Mouse (Mus musculus) heart, adult 18-20 months (tissue): ENCODE data around the gene Cops4. TPM values are rescaled to one million over a fixed set of nuclear protein-coding genes. Genes with fewer than 3 reads are reported as not detected.

Experiments used
- DNase-seq, 2 experiments: peaks; one replicate each; pipeline ENCODE4 v3.0.0; 2021 to 2022; ENCODE audit warnings: mixed read lengths in 1 of 2
- total RNA-seq, 2 experiments: library from RNA; stranded (reverse); gene quantifications; 2 replicates each; pipeline ENCODE4 v1.2.3; 2021

The Cops4 gene
- total RNA-seq, 2 experiments from 2014 or later = 89.2 to 93.2 TPM

DNA sequence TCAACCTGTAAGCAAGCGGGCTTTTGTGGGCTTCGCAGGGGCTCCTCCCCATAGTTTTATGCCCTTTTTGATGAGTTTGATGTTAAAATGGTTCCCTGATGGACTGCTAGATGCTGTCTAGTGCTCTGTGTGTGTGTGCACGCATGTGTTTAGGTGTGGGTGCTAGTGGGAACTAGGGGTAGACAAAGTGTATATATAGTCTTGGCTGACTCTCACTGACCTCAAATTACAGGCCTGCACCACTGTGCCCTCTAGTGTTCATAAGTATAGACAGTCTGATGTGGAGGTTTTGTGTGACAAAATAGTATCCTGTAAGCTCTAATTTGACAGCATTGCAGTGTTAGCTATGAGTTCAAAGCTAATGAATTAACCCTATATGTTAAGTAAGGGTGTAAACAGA is 18.5 kb downstream of the Cops4 start:
- DNase-seq = peak; percentile 33 to 55

DNA sequence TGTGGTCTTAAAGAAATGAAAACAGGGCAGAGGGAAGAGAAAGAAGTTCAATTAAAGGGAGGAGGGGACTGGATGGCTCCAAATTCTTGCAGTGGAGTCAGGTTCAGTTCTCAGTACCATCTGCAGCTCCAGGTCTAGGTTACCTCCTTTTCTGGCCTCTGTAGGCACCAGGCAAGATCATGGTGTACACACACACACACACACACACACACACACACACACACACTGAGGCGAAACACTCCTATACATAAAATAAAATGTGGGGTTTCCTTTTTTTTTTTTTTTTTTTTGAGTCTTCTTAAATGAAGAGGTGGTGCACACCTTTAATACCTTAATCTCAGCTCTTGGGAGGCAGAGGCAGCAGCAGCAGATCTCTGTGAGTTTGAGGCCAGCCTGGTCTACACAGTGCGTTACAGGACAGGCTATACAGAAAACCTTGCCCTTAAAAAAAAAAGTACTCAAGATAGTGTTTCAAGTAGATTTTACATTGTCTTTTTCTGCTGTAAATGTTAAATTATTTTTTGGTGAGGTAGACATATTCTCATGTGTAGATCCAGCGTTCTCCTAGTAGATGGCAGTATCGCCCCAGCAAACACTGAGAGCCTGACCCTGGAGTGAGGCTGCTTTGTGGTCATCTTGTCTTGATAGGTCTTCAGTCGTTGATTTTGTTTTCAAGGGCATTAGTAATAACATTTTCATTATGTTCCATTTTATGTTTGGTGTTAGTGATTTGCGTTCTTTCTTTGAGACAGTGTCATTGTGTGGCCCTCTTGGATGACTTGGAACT is 28.4 kb downstream of the Cops4 start:
- DNase-seq = peak in 1 of 2 experiments; percentile 39

DNA sequence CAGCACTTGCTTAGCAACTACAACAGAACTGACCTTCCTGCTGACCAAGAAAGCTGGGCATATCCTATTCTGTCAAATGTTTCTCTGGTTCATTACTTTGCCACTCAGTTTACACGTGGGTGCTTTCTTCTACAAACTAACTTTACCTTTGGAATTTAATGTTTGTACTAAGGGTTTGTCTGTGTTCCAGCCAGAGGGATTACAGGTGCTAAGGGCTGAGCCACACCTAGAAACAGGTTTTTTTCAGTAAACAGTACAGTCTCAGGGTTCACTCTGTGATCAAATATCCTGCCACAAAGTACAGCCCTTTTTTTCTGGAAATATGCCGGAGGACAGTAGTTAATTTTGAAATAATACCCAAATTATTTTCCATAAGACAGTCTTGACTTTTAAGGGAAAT is 30.1 kb downstream of the Cops4 start:
- DNase-seq = no peak

DNA sequence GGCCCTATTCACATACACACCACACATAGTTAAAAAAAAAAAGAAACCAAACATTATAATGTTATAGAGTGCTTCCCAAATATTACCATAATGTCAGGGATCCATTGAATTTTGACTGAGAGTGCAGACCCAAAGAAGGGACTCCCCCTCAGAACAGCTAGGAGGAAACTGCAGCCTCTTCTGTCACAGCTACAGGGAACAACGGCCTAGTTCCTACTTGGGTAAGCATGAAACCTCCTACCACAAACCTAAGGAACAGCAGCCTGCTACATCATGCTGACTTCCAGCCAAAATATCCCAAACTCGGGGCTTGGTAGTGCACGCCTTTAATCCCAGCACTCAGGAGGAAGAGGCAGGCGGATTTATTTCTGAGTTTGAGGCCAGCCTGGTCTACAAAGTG is 31.2 kb downstream of the Cops4 start:
- DNase-seq = no peak

DNA sequence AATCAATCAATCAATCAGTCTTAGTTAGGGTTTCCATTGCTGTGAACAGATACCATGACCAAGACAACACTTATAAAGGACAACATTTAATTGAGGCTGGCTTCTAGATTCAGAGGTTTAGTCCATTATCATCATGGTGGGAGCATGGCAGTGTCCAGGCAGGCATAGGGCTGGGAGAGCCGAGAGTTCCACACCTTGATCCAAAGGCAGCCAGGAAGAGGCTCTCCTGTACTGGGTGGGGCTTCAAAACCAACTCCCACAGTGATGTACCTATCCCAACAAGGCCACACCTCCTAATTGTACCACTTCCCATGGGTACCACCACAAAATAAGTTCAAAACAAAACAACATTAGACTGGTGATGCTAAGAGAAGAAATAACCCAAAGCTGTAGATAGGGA is 32.0 kb downstream of the Cops4 start:
- DNase-seq = no peak

DNA sequence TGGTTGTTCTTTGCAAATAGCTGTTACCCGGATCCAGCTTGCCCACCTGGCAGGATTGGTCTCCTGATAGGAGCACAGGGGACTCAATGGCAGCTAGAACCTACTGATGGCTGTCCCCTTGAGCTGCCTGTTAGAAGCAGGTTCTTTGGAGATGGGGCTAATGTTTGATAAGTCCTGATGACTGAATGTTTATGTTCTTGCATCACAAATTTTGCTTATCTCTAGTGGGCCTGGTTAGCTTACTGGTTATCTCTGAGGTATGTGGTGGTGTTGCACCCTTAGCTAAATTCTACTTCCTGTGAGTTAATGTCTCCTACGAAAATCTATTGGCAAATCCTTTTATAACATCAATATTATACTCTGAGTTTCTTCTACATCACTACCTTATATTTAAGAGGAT is 33.8 kb downstream of the Cops4 start:
- DNase-seq = no peak

DNA sequence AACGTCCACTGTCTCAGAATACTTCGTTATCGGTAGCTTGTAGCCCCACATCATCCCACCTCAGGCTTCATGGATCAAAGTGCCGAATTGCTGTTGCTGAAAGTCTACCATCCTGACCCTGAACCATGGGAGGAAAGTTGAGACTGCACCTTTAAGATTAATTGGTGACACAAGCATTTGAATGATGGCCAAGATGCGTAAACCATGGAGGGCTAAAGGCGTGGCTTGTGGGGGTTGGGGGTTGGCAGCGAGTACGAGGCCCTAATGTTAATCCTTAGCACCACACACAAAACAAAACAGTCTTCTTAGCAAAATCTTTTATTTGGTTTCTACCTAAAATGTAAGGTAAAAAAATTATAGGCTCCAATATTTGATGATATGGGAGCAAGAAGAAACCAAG is 35.3 kb downstream of the Cops4 start:
- DNase-seq = no peak

DNA sequence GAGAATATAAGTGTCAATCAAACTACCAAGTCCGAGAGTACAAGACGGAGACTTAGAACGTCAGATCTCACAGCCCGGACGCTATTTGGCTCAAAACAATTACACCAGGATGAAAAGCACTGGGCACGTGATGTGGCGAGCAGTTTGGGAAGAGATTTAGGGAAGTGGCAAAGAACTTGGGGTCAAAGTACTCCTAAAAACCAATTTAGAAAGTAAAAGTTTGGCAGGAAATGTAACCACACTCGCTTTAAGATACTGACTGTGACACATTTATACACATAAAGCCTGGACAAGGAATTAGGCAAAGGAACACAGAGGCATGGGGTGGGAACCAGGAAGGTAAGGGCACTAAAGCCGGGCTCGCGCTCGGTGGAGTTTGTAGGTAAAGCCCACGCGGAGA is 38.9 kb downstream of the Cops4 start:
- peak in 1 of 2 experiments; percentile 26 for DNase-seq

DNA sequence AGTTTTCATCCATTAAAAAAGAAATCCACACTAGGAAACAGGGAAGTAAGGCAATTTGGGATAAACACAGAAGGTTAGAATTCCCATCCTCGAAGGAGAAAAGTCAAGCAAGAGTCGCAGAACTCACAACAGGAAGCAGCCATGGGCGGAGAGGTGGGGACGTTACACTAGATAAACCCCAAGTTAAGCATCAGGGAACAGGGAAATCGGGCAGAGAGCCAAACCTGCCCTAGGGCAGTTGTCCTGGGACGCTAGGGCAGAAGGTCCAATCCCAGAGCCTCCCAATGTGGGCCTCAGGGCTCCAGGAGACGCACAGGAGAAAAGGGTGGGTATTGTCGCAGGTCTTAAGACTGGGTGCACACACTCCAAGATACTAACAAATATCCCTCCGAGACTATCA is 39.4 kb downstream of the Cops4 start:
- DNase-seq = no peak

DNA sequence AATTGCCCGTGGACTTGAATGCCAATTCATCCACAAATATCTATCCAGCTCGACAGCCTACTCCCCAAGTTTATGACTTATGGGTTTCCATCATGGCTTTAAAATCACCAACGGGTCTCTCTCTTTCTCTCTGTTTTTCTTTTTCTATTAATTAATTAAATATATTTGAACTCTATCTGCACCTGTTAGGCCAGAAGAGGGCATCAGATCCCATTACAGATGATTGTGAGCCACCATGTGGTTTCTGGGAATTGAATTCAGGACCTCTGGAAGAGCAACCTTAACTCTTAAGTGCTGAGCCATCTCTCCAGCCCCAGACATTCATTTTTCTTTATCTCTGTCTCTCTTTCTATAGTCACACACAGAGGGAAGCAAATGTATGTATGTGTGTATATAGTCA is 40.7 kb downstream of the Cops4 start:
- DNase-seq = no peak

DNA sequence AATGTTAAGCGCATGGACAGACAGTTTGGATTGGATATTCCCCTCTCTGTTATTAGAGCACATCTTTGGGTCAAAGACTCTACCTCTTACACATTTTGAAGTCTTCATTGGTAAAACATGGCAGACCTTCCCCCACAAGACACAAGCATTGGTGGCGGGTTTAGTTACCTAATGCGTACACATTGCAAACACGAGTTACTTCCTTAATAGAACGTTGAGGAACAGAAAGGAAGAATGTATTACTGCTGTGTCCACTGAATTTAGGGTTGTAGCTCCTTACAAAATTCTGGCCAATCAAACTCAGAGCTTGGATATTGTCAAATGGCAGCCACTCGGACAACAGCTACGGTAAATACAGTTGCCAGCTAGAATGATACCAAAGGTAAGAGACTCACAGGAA is 41.2 kb downstream of the Cops4 start:
- no peak for DNase-seq

DNA sequence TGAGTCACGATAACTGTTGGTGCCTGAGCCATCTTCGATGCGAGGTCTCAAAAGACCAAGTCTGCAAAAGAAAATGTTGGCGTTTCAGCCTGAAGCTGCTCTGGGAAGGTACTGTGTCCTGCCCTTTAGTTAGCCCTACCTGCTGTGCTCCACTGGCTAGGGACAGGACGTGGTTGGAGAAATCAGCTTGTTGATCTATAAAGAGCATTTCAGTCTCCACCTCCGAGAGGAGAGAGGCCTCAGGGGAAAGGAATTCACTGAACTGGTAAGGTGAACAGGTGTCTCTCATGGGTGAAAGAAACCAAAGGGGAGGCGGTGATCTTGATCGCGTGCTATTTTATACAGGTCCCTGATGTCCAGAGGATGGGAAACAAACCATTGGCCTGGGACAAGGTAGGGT is 44.6 kb downstream of the Cops4 start:
- DNase-seq = no peak

DNA sequence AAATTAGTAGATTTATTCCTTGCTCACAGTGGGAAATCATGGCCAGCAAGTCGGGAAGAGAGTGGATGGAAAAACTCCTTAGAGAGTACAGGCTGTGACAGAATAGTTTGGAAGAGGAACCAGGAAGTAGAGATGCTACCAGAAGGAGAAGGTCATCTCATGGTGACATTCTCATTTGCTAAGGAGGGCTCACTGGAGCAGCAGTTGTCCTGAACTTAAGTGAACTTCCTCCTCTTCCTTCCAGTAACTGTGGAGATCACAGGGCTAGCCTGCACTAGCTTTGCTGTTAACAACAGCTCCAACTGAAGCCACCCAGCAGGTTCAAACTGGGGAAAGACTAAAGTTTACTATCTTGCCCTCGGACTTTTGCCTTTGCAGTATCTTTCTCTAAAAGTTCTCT is 48.7 kb downstream of the Cops4 start:
- DNase-seq = no peak

DNA sequence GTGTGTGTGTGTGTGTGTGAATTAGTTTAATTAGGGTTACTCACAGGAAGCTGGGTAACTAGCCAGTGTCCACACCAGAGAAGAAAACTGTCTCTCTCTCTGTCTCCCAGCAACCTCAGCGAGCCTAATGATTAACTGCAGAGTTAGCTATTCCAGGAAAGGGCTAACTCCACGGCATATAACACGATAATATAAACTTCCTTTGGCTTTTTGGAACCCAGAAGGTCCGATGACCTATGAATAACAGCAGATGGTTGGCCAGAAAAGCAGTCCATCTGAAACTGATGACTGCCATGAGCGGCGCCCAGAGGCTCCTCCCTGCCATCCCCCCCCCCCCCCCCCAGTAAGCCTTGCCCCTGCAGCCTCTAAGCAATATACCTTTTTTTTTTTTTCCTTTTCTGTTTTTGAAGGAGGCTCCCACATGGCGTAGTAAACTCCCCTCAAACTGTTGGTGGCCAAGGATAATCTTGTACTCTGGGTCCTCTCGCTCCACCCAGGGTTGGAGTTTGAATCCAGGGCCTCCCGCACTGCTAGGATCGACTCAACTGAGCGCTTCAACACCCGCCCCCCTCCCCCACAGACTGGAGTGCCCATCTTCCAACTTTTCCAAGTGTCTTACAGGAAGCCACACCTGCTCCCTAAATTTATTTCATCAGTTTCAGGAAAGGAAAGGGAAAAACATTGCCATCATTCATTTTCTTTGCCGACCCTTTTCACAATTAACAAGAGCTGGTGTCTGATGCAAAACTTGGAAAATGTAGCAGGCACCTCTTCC is 49.3 kb downstream of the Cops4 start:
- no peak for DNase-seq

DNA sequence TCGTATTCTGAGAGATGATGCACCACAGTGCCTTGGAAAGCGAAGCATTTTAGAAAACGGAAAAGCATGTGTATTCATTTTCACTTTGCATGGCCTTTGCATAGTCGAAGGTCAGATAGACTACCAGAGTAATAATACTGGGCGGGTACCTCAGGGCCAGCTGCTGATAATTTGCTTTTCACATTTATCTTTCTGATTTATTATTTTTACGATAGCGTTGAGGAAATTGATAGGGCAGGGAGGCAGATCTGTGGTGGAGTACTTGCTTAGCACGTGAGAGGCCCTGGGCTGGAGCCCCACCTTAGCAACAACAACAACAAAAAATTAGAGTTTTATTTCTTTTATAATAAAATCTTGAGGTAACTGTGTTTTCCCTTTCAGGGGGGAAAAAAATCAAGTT is 50.1 kb downstream of the Cops4 start:
- no peak for DNase-seq

DNA sequence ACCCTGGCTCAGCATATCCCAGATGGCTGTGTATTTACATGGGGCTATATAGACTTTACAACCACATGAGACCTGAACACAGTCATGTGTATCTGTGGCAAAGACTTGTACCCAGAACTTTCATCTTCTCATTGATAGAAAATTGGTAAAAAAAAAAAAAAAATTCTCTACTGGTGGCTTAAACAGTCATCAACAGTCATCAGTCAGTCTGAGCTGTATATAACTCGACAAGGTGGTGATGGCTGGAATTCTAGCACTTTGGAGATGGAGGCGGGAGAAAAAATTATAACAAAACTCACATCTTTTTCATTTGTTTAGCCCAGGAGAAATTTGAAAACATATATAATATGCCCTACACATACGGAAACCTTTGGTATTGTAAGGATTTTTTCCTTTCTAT is 50.7 kb downstream of the Cops4 start:
- no peak for DNase-seq

DNA sequence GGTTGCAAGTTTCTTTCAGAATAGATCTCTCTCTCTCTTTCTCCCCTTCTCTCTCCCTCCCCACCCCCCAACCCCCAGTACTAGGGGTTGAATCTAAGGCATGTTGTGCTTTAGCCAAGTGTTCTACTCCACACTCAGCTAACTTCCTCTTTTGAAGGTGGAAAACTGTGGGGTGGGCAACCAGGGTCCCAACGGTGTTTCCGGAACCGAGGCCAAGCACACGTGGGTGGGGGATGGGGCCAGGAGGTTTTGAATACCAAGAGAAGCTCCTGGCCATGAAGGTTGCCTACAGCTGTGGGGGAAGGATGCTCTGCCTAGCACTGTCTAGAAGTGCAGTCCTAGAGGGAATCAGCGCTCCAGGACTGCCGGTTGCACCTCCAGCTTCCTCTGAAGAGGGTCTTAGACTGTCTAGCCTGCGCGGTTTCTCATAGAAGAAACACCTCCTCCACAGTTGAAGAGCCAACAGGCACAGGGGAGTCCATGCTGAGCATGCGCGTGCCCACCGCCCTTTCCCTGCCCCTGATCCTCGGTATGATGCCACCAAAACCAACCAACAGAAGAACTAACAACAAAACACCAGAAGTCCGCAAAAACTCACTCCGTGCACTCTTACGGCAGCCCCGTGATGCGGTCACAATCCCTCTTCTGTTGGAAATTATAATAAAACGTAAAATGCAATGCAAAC is 51.3 kb downstream of the Cops4 start:
- DNase-seq = no peak

DNA sequence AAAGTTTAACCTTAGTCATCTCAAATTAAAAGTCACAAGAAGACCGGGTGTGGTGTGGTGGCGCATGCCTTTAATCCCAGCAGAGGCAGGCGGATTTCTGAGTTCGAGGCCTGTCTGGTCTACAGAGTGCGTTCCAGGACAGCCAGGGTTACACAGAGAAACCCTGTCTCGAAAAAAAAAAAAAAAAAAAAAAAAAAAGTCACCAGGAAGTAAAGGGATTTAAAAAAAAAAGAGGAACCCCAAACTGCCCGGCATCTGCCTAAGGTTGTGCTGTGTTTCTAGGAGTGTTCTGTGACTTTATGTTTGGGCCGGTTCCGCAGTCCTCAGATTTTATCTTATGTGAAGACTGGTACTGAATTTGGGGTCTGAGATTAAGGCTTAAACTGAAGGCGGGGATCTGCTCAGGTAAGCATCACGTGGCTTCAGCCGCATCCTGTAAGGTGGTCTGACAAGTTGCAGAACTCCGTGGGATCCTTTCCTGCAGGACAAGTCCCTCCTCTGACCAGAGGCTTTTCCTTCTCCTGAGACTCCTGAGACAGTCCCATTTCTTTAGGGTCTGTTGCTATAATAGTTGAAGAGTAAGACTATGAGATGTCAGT is 52.0 kb downstream of the Cops4 start:
- DNase-seq = no peak

DNA sequence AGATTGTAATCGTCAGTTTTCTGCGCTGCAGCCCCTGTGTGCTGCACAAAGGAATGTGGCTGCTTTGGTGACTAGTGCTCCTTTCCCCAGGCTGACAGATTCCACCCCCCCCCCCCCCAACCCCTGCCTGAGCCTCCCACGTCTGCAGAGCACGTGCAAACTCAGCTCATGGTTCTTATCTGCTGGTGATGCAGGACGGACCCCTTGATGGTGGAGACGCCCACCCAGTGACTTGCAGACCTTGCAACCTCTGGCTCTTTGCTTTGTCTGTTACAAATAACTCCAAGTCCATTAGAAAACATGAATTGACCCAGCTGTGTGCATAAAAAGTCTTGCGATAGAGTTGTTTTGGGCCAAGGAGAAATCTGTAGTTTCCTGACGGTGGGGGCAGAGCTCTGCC is 52.6 kb downstream of the Cops4 start:
- DNase-seq = no peak

DNA sequence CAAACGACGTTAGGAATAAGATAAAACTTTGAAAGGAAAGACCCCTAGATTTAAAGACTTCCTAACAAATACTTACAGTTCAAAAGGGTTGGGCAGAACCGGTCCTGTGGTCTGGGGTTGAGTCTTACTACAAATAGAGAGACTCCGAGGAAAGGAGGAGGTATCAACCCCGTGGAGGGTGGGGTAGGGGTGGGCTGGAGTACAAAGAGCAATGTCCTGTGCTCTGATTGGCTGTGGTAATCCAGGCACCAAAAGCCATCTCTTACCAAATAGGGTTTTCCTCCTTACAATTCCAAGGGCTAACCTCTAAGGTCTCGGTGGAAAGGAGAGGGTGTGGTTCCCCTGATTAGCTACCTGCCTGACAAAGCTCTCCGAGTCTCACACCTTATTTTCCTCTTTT is 54.0 kb downstream of the Cops4 start, which contains the start of gene Plac8:
Gene Plac8, minus strand, starts transcription at position 177 of the 400 bp plus-strand sequence.
- DNase-seq = no peak

DNA sequence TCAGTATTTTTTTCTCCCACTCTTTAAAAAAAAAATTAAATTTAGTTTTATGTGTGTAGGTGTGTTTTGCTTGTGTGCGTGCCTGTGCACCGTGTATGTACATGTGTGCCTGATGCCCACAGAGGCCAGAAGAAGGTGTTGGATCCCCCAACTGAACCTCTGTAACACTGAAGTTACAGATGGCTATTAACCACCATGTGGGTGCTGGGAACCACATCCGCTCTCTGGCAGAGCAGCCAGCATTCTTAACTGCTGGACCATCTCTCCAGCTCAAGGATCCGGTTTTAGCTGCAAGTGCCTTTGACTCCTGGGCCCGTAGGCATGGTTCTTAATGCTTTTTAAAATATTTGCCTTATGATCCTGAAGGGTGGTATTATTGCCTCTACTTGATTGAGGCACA is 55.1 kb downstream of the Cops4 start:
- no peak for DNase-seq

DNA sequence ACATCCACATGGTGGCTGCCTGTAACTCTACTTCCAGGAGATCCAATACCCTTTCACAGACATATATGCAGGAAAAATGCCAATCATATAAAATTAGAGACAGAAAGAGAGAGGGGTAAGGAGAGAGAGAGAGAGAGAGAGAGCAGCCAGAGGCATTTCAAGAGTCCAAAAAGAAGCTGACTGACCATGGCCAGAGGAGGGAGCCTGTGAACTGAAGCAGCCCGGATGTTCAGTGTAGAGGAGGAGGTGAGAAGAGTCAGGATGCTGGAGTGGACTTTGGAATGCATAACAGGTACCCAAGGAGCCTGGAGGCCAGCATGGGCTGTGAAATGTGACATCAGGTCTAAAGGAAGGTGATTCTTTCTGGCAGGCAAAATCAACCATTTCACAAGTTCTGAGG is 56.7 kb downstream of the Cops4 start:
- DNase-seq = no peak
